Mouse (Mus musculus) monocyte, adult 59 days (primary cell): ENCODE measurements around the gene Golm1. TPM values are rescaled to one million over a fixed set of nuclear protein-coding genes. Genes with fewer than 3 reads are reported as not detected.

ENCODE experiments used
- total RNA-seq, 2 experiments: library from RNA; stranded (reverse); gene quantifications; one replicate each; pipeline ENCODE4 v1.2.4; 2023

The Golm1 gene
- total RNA-seq: 10 to 100 TPM; 23.0 to 24.1 TPM

GRCm38 (mm10) chr13:59675151-59676011 lies at the start of gene Golm1:
Golm1 (minus strand) TSS chr13:59675811.

GRCm38 (mm10) chr13:59711984-59712383 lies 36.4 kb upstream of the Golm1 start, which contains the start of gene Spata31d1b:
Spata31d1b (plus strand) TSS chr13:59712284.

GRCm38 (mm10) chr13:59710230-59710629 lies 34.6 kb upstream of the Golm1 start, which contains the start of gene Spata31d1a:
Spata31d1a (minus strand) TSS chr13:59710330.

GRCm38 (mm10) chr13:59694008-59694407 lies 18.4 kb upstream of the Golm1 start, which contains the start of gene 4921517D22Rik:
4921517D22Rik (minus strand) TSS chr13:59694108.

GRCm38 (mm10) chr13:59584947-59585647 lies 90.5 kb downstream of the Golm1 start, which contains the start of the genes Agtpbp1 and Naa35:
Agtpbp1 (minus strand) TSS chr13:59585227.
Naa35 (plus strand) TSS chr13:59585259.

Other genes with a start within 250 kb of the Golm1 start
- gene Agtpbp1, start 90.6 kb downstream of the Golm1 start, total RNA-seq: 10 to 100 TPM; 48.6 to 49.2 TPM
- 10 to 100 TPM; 33.0 to 39.0 TPM for gene Naa35, start 90.6 kb downstream of the Golm1 start, total RNA-seq
- not detected for gene 4921517D22Rik, start 18.3 kb upstream of the Golm1 start, total RNA-seq
- not detected for gene Spata31d1a, start 34.5 kb upstream of the Golm1 start, total RNA-seq
- not detected for gene Spata31d1b, start 36.5 kb upstream of the Golm1 start, total RNA-seq
- not detected for gene Spata31d1d, start 55.9 kb upstream of the Golm1 start, total RNA-seq
- not detected for gene 1700014D04Rik, start 70.9 kb upstream of the Golm1 start, total RNA-seq
- gene Isca1, start 94.0 kb upstream of the Golm1 start, total RNA-seq: 10 to 100 TPM; 45.0 to 49.7 TPM
- not detected for gene Gm49354, start 106.4 kb upstream of the Golm1 start, total RNA-seq
- gene Tut7, start 147.3 kb upstream of the Golm1 start, total RNA-seq: 100 to 1,000 TPM; 254 to 268 TPM